Mouse (Mus musculus): ENCODE measurements around the gene Per1. TPM values are rescaled to one million over a fixed set of nuclear protein-coding genes. Genes with fewer than 3 reads are reported as not detected.

Per1 gene
- polyA plus RNA-seq, 1 experiment from 2014 or later = 7.3 TPM

- DNase-seq (ENCODE audit: low spot score, missing footprints) = peak; percentile 100
- no peaks in the 10 kb centered on the region for H3K9me3 ChIP-seq (ENCODE audit: control insufficient read depth, low read length)
- peak overlapping the region; percentile 91 for H3K4me2 ChIP-seq
- H3K36me3 ChIP-seq (ENCODE audit: control insufficient read depth, insufficient read depth, low read length) = no peaks in the 10 kb centered on the region
- WGBS = under 1% methylated on average over 24 of the region's 24 CpGs
- H3K9ac ChIP-seq (ENCODE audit: low read length) = peak overlapping the region; percentile 62
- H3K4me3 ChIP-seq (ENCODE audit: low read depth, low read length) = peak overlapping the region; percentile 61
- H3K27me3 ChIP-seq (ENCODE audit: control insufficient read depth, insufficient read depth, low read length) = peaks cover 9% of the 10 kb centered on the region
- H3K4me1 ChIP-seq (ENCODE audit: control insufficient read depth, insufficient read depth, low read length) = peaks cover 24% of the 10 kb centered on the region
- ATAC-seq (ENCODE audit: low FRiP score) = 0 out of 2 replicates have a peak, but pooled peaks have one; percentile 16
- no peak overlapping the region for H3K27ac ChIP-seq (ENCODE audit: low read depth, low read length)
These were observed 30.2 kb downstream of the Per1 start for GRCm38 (mm10) chr11:69125041-69125851.

DNA sequence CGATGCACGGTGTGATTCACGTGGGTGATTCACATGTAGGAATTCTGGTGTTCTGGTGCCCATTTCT is 30.7 kb downstream of the Per1 start, which contains the start of gene Aloxe3:
Gene Aloxe3, plus strand, starts transcription at position 45 of the 67 bp plus-strand sequence.
- Histone ChIP-seq H3K27ac (ENCODE audit: low read depth, low read length) (no peak within 1 kb of the TSS), H3K27me3 (ENCODE audit: control insufficient read depth, insufficient read depth, low read length) (peaks cover 4% of the 10 kb centered on the region), H3K4me2 (peak within 1 kb of the TSS; percentile 91), H3K9me3 (ENCODE audit: control insufficient read depth, low read length) (no peaks in the 10 kb centered on the region), H3K9ac (ENCODE audit: low read length) (peak within 1 kb of the TSS; percentile 62), H3K36me3 (ENCODE audit: control insufficient read depth, insufficient read depth, low read length) (no peaks in the 10 kb centered on the region), H3K4me3 (ENCODE audit: low read depth, low read length) (peak within 1 kb of the TSS; percentile 61), H3K4me1 (ENCODE audit: control insufficient read depth, insufficient read depth, low read length) (peaks cover 22% of the 10 kb centered on the region)
- DNase-seq (ENCODE audit: low spot score, missing footprints) (no peak), ATAC-seq (ENCODE audit: low FRiP score) (no peak)
- WGBS = 9% methylated on average over 3 of the region's 3 CpGs

- H3K4me1 ChIP-seq (ENCODE audit: control insufficient read depth, insufficient read depth, low read length) = peaks cover 20% of the 10 kb centered on the region
- no peak overlapping the region for H3K27ac ChIP-seq (ENCODE audit: low read depth, low read length)
- H3K27me3 ChIP-seq (ENCODE audit: control insufficient read depth, insufficient read depth, low read length) = peaks cover under 1% of the 10 kb centered on the region; the same call in 1 of the 2 replicates
- H3K36me3 ChIP-seq (ENCODE audit: control insufficient read depth, insufficient read depth, low read length) = no peaks in the 10 kb centered on the region
- H3K9ac ChIP-seq (ENCODE audit: low read length) = peak overlapping the region; percentile 62
- 13% methylated on average over 20 of the region's 20 CpGs for WGBS
- ATAC-seq (ENCODE audit: low FRiP score) (no peak), DNase-seq (ENCODE audit: low spot score, missing footprints) (peak; percentile 84)
- H3K4me3 ChIP-seq (ENCODE audit: low read depth, low read length) = peak overlapping the region; percentile 61
- no peaks in the 10 kb centered on the region for H3K9me3 ChIP-seq (ENCODE audit: control insufficient read depth, low read length)
- peak overlapping the region; percentile 91 for H3K4me2 ChIP-seq
These were observed 31.1 kb downstream of the Per1 start for GRCm38 (mm10) chr11:69125919-69126705.

DNA sequence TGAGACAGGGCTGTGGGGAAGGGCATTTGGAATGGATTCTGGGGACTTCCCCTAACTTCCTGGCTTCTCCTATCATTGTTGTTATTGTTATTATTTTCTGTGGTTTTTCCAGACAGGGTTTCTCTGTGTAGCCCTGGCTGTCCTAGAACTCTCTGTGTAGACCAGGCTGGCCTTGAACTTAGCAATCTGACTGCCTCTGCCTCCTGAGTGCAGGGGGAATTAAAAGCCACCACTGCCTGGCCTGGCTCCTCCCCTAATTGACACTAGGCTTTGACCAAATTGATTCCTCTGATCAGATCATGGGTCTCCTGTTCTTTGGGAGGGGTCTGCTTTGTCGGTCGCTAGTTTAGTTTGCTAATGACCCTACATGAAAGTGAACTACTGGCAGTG is 31.7 kb downstream of the Per1 start:
- H3K27me3 ChIP-seq (ENCODE audit: control insufficient read depth, insufficient read depth, low read length) = no peaks in the 10 kb centered on the region
- H3K36me3 ChIP-seq (ENCODE audit: control insufficient read depth, insufficient read depth, low read length) = no peaks in the 10 kb centered on the region
- no peak overlapping the region for H3K27ac ChIP-seq (ENCODE audit: low read depth, low read length)
- peak overlapping the region; percentile 91 for H3K4me2 ChIP-seq
- DNase-seq (ENCODE audit: low spot score, missing footprints) = no peak
- H3K4me3 ChIP-seq (ENCODE audit: low read depth, low read length) = no peak overlapping the region; the same call in 1 of the 2 replicates
- H3K9ac ChIP-seq (ENCODE audit: low read length) = no peak overlapping the region
- no peak for ATAC-seq (ENCODE audit: low FRiP score)
- H3K4me1 ChIP-seq (ENCODE audit: control insufficient read depth, insufficient read depth, low read length) = peaks cover 15% of the 10 kb centered on the region
- H3K9me3 ChIP-seq (ENCODE audit: control insufficient read depth, low read length) = no peaks in the 10 kb centered on the region
- 55% methylated on average over 2 of the region's 2 CpGs for WGBS

- H3K4me1 ChIP-seq (ENCODE audit: control insufficient read depth, insufficient read depth, low read length) = peaks cover 9% of the 10 kb centered on the region
- H3K36me3 ChIP-seq (ENCODE audit: control insufficient read depth, insufficient read depth, low read length) = no peaks in the 10 kb centered on the region
- H3K27ac ChIP-seq (ENCODE audit: low read depth, low read length) = no peak overlapping the region
- H3K4me3 ChIP-seq (ENCODE audit: low read depth, low read length) = no peak overlapping the region
- H3K9me3 ChIP-seq (ENCODE audit: control insufficient read depth, low read length) = no peaks in the 10 kb centered on the region
- DNase-seq (ENCODE audit: low spot score, missing footprints) (no peak), ATAC-seq (ENCODE audit: low FRiP score) (no peak)
- H3K27me3 ChIP-seq (ENCODE audit: control insufficient read depth, insufficient read depth, low read length) = peaks cover 1% of the 10 kb centered on the region; the same call in 1 of the 2 replicates
- H3K9ac ChIP-seq (ENCODE audit: low read length) = no peak overlapping the region
- no peak overlapping the region for H3K4me2 ChIP-seq
- WGBS = 79% methylated on average over 8 of the region's 8 CpGs
These were observed 33.6 kb downstream of the Per1 start for GRCm38 (mm10) chr11:69128426-69129122.

- no peak for DNase-seq (ENCODE audit: low spot score, missing footprints)
- 14% methylated on average over 5 of the region's 5 CpGs for WGBS
- Histone ChIP-seq H3K9ac (ENCODE audit: low read length) (peak overlapping the region; percentile 61; the same call in 1 of the 2 replicates), H3K27ac (ENCODE audit: low read depth, low read length) (no peak overlapping the region), H3K36me3 (ENCODE audit: control insufficient read depth, insufficient read depth, low read length) (no peaks in the 10 kb centered on the region), H3K4me1 (ENCODE audit: control insufficient read depth, insufficient read depth, low read length) (peaks cover 5% of the 10 kb centered on the region; the same call in 1 of the 2 replicates), H3K27me3 (ENCODE audit: control insufficient read depth, insufficient read depth, low read length) (peaks cover 3% of the 10 kb centered on the region), H3K4me2 (peak overlapping the region; percentile 73), H3K9me3 (ENCODE audit: control insufficient read depth, low read length) (no peaks in the 10 kb centered on the region), H3K4me3 (ENCODE audit: low read depth, low read length) (peak overlapping the region; percentile 38; the same call in 1 of the 2 replicates)
- no peak for ATAC-seq (ENCODE audit: low FRiP score)
These were observed 38.5 kb downstream of the Per1 start for GRCm38 (mm10) chr11:69133566-69133922.

- Histone ChIP-seq H3K36me3 (ENCODE audit: control insufficient read depth, insufficient read depth, low read length) (no peaks in the 10 kb centered on the region), H3K4me2 (peak overlapping the region; percentile 73), H3K27ac (ENCODE audit: low read depth, low read length) (no peak overlapping the region), H3K4me1 (ENCODE audit: control insufficient read depth, insufficient read depth, low read length) (peaks cover 5% of the 10 kb centered on the region; the same call in 1 of the 2 replicates), H3K4me3 (ENCODE audit: low read depth, low read length) (peak overlapping the region; percentile 38), H3K9ac (ENCODE audit: low read length) (peak overlapping the region; percentile 61), H3K9me3 (ENCODE audit: control insufficient read depth, low read length) (no peaks in the 10 kb centered on the region), H3K27me3 (ENCODE audit: control insufficient read depth, insufficient read depth, low read length) (peaks cover 3% of the 10 kb centered on the region)
- WGBS = 1% methylated on average over 34 of the region's 34 CpGs
- peak; percentile 55; the same call in 1 of the 2 replicates for ATAC-seq (ENCODE audit: low FRiP score)
- DNase-seq (ENCODE audit: low spot score, missing footprints) = peak; percentile 96
These were observed 39.1 kb downstream of the Per1 start for GRCm38 (mm10) chr11:69133923-69134621.

- Histone ChIP-seq H3K9ac (ENCODE audit: low read length) (peak overlapping the region; percentile 61), H3K36me3 (ENCODE audit: control insufficient read depth, insufficient read depth, low read length) (no peaks in the 10 kb centered on the region), H3K9me3 (ENCODE audit: control insufficient read depth, low read length) (no peaks in the 10 kb centered on the region), H3K4me1 (ENCODE audit: control insufficient read depth, insufficient read depth, low read length) (peaks cover 5% of the 10 kb centered on the region; the same call in 1 of the 2 replicates), H3K27ac (ENCODE audit: low read depth, low read length) (no peak overlapping the region), H3K27me3 (ENCODE audit: control insufficient read depth, insufficient read depth, low read length) (peaks cover 3% of the 10 kb centered on the region), H3K4me2 (peak overlapping the region; percentile 73), H3K4me3 (ENCODE audit: low read depth, low read length) (peak overlapping the region; percentile 38)
- 29% methylated on average over 8 of the region's 8 CpGs for WGBS
- ATAC-seq (ENCODE audit: low FRiP score) (no peak), DNase-seq (ENCODE audit: low spot score, missing footprints) (no peak)
These were observed 39.6 kb downstream of the Per1 start for GRCm38 (mm10) chr11:69134622-69134968.
